Mouse (Mus musculus): ENCODE measurements around the gene Ckap2l.

Gene Ckap2l

DNA sequence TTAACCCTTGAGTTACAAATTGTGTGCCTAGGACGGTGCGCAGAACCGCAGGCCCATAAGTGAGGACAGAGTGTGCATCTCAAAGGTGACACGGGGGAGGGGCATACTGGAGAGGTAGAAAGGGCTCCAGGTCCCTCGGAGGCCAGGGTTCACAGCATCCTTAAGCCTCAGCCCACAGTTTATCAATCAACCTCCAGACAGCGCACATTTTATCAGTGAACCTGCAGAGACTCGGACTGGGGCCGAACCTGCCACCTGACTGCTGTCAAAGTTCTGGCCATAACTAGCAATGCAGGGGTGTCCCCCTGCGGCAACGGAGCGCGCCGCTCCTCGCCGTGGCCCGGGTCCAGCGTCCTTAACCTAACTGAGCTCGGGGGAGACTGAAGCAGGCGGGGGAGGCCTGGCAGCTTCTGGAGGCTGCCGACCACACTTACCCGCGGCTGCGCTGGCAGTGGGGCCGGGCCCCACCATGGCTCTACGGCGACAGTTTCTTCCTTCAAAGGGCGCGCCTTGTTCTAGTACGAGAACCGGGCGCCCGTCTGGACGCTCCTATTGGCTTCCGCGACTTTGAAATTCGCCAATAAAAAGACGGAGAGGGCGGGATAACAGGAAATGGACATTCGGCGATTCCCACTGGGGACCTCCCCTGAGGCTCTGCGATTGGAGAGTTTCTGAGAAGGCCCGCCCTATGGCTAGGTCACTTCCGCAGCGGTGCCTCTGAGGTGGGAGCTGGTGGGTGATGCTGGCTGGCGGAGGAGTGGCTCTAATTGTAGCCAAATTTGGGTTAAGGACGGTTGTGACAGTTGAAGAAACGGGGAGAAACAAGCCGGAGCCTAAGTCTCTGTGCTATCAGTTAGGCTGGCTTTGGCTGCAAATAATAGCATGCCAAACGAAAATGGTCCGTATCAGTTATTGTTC, at the start of gene Ckap2l:
Gene Ckap2l (minus strand): TSS at position 542 of the 918 bp plus-strand sequence.
- peak; percentile 98 for DNase-seq

DNA sequence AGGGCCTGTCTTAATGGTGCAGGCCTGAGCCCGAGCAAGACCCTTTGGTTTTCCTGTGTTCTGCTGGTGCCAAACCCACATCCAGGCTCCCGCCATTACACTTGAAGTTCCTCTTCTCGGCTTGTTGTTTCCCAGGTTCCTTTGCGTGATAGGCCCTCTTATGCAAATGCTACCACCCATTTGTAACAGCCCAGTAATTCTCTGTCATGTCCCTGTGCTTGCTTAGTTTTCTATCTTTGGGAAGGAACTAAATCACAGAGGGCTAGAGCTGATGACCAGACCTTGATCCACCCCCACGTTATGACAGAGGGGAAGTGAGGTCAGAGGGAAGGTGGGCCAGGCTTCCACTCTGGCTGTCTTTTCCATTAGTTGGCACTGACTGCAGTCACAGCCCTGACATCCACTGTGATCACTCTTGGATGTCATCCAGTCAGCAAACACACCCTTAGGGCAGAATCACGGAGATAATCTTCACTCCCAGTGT, 41.2 kb upstream of the Ckap2l start:
- no peak for DNase-seq

DNA sequence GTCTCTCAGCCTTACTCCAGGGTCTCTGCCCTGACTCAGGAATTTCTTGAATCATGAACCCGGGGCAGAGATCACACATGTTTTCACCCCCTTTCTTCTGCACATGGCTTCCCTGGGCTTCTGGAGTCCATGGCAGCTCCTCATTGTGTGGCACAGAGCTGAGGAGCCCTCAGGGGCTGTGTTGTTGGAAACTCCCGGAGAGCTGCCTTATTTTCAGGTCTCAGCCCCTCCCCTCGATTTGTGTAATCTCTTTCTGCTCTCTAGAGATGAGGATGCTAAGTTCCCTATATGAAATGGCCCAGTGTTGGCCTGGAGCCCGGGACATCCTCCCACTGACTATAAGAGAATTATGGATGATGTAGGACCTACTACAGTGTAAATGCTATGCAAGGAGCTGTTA, 36.5 kb upstream of the Ckap2l start:
- no peak for DNase-seq

DNA sequence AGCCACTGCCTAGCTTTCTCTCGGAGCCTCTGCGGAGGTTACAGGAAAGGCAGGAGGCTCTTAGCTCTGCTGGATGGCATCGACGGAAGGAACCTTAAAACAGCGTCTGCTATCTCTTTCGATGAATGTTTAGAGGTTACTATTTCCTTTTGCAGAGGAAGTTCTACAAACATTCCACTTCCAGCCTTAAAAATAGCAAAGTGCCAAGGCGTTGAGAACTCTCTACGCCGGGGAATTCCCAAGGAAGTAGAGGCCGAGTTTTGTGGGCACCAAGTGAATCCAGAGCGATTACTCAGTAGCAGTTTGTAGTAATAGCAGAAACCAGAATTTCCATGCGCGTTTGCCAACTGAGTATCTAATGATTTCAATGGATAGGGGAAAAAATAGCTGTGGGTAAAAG, 33.5 kb upstream of the Ckap2l start:
- no peak for DNase-seq

DNA sequence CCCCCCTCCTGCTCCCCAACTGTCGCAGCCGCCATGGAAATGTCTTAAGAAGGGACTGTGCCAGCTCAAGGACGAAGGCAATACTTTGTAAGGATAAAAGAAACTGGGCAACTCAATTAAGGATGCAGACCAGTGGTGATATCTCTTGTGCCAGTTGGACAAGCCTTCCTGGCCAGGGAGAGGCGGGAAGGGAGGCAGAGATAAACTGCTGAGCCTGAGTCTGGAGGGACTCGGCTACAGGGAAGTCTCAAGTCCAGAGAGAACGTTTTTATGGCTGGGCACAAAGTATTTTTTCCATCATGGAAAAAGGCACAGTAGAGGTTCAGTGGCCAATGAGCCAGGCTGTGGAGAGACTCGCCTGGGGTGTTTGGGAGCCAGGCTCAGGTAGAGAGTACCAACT, 33.0 kb upstream of the Ckap2l start:
- DNase-seq = no peak

DNA sequence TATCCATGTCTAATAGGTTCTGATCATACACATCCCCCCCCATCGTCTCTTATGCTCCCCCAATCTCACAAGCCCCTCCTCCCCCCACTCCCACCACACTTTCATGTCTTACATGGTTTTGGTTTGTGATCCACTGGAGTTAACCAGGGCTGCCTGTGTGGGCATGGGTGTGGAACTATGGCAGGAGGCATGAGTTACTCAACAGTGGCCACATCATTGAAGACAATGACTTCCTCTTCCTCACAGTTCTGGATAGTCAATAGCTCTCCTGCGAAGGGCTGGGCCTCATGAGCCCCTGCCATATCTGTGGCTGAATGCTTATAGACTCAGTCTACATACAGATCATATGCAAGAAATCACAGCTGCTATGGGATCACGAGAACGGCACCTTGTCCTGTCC, 31.2 kb upstream of the Ckap2l start:
- DNase-seq = no peak

DNA sequence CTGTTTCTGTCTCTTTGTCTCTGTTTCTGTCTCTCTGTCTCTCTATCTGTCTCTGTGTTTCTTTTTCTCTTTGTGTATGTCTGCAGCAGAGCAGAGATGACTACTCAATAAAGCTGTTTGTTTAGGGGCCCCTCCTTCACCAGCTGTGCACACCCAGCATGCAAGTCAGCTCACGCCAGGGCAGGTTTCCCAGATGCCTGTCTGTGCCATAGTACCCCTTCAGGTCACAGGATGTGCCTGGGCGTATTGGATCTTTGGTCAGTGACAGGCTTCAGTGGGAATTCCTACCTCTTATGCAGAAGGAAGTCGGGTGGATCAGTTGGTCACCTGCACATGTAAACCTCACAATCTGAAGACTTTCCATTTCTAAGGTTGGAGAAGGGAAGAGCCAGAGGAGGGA, 27.2 kb upstream of the Ckap2l start:
- DNase-seq = no peak

DNA sequence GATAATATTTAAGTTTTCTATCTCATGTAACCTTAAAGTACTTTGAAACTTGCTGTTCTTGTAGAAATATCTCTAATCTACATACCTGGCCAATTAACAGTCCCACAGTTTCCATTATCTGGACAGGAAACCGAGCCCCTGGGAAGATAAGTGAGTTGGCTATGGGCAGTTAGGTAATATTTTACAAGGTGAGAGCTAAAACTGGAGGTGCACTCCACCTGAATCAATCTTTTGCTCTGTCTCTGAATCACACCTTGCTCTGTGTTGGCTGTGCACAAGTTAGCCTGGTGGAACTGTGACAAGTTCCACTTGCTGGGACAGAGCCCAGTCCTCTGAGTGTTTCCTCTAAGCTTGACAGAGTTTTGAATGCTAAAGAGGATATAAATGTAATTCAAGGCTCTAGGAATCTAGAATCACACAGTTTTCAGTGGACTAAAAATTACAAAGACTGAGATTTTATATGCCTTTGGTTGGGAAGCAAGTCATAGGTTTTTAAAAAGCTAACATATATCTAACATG, 25.2 kb upstream of the Ckap2l start:
- no peak for DNase-seq

DNA sequence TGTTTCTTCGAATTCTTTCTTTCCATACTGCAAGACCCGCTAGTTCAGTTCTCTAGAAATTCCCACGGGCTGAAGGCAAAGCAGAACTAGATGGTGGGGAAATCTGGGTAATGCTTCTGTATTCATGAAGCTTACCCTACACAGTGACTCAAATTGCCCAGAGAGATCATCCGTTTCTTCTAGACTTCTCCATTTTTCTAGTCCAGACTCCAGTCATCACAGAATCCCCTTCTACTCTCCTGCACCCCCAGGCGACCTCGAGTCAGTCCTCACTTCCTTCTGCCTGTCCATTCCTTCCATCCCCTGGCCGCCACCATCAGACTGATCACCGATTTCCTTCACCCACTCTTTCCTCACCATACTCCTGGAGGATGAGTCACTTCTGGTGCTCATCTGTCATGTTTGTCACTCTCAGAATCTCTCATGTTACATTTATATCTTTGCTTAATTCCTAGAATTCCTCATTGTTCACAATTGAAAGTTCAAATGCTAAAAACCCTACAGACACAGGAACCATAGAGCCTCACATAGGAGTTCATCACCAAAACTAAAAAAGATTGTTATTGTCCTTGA, 23.1 kb upstream of the Ckap2l start:
- peak; percentile 36 for DNase-seq

DNA sequence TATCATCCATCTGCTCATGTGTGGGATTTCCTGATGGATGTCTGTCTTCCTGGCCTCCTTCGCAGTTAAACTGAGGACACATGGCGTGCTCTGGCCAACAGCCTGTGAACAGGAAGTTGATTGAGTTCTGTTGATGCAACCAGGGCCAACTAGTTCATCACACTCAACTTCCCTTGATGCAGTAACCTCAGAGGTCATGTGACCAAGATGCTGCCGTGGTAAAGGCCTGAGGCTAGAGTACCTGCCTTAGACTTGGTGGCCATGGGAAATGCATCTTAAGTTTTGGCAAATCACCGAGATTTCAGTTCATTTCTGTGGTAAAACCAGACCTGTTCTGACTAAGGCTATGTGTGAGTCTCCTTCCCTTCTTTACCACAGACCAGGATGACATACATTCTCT, 18.8 kb upstream of the Ckap2l start:
- DNase-seq = no peak

DNA sequence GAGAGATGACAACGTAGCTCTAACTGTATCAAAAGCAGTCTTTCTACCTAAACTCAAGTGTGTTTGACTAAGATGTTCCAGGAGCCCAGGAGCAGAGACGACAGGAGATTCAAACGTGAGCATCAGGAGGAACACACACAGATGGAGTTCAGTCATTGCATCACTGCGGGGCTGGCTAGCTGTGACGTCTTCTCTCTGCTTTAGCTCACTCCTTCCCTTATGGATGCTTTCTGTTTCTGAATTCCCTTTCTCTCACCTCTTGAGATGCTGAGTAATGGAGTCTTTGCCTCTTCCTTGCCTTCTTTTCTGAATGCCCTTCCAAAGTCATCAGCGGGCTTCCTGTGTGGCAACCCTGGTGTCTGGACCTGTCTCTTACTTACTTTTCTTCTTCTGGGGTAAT, 17.9 kb upstream of the Ckap2l start:
- DNase-seq = no peak

DNA sequence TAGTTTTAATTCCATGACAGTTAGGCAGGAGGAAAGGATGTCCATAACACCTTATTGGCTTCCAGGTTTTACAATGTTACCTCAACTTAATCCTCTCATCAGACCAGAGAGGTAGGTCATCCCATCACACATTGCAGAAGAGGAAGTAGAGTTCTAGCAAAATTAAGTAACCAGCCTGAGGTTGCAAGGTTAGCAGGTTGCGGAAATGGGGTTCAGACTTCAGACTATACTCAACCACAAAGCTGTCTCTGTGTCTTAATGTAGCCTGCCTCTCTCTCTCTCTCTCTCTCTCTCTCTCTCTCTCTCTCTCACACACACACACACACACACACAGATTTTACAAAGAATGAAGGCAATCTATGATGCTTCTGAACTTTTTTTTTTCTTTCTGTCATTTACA, 16.9 kb upstream of the Ckap2l start:
- peak; percentile 17 for DNase-seq

DNA sequence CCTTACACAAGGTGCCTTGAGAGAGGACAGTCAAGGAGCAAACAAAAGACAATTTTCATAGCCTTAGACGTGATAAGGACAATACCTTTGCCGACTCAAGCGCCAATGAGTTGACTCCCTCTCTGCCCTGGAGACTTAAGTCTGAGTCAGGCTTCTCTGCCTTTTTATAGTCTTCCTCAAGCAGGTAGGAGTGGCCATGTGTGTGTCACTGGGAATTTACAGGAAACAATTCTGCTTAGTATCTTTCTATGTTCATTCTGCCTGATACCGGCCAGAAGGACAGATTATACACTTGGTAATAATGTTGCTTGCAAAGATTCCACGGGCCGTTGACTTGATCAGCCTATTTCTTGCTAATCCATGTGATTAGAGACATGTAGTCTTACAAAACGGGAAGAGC, 12.8 kb upstream of the Ckap2l start, which contains the start of gene Il1a:
Gene Il1a (minus strand): TSS at position 137 of the 400 bp plus-strand sequence.
- DNase-seq = peak; percentile 24

DNA sequence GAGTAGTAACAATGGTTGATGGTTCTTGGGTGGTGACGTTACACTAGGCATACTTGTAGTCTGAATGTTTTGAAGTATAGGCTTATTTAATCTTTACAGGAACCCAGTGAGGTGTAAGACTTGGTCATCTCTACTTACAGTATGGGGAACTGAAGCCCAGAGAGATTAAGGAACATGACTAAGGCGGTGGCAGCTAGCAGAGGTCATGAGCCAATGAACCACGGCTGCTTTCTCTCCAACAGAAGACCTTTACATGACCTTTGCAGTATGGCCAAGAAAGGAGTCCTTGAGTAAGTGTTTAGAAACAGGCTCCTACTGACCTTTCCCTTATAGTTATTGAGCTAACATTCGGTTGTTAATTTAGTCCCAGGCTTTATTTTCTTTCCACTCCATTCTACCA, 9.0 kb upstream of the Ckap2l start:
- no peak for DNase-seq

DNA sequence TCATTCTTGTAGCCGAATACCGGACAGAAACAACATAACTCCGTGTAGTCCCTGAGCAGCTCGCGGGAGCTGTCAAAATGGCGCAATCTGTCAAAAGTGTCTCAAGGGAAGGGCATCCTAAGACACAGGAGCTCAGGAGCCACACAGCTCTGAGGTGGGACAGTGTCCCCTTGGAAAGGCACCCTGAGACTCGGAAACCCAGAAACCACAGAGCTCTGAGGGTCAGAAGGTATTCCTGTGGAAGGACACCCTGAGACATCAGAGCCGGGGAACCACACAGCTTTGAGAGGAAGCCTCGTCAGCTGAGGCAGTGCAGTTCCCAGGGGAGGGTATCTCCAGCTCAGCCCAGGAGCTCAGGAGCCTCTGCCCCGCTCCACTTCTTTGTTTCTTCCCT, 574 bp upstream of the Ckap2l start:
- no peak for DNase-seq

DNA sequence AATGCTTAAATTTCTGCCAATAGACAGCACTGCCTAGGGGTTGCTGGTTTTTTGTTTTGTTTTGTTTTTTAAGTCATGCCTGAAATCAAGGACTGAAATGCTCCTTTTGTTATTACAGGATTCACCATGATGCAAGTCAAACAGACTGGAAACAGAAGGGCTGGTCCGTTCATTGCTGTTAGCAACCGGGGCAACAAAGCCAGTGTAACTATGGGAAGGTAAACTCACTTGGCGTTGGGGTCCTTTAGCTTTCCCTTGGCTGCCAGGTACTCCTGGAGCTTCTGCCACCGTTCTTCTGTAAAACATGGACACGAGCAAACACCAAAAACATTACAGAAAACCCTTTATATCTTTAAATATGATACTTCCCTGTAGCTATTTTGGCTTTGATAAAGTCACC, 926 bp downstream of the Ckap2l start:
- no peak for DNase-seq

DNA sequence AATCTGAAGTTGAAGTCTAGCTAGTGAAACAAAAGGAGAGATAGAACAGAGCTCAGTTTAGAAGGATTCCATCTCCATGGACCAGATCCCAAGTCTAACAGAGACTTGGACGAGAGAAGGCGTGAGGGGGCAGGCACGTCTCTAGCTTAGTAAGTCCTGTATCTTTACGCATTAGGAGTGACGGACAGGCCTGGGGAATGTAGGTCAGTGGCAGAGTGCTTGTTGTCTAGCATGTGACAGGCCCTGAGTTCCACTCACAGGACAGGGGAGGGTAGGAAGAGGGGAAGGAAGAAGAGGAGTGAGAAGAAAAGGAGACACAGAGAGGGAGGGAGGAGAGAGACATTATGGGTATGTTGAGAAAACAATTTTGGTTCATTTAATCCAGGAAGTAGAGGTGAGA, 1.9 kb downstream of the Ckap2l start:
- DNase-seq = no peak

DNA sequence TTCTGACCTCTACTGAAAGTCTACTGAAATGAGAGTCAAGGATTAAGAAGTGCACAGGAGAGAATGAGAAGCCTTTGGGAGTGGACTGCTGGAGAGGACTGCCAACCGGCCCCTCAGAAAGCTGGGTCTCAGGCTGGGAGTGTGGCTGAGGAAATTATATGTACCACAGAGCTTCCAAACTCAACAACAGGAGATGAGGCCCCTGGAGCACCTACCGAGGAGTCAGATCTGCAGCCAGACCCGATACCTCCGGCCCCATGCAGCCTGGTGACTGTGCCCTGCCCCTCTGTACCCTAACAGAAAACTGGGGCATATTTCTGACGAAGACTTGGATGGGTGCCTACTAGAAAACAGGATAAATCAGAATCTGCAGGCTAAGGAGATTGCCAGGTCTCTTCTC, 23.2 kb downstream of the Ckap2l start:
- no peak for DNase-seq

DNA sequence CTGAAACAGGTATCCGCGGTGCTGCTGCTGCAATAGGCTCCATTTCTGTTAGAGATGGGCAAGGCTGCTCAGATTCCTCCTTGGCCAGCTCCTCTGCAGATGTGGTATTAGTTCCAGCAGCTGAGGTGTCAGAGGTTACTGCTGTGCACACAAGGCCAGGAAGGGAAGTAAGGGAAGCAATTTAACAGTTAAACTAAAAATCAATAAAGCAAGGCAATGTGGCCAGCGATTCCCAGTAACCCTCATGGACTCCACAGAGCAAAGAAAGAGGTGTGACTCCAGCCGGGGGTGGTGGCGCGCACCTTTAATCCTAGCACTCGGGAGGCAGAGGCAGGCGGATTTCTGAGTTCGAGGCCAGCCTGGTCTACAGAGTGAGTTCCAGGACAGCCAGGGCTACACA, 26.4 kb downstream of the Ckap2l start:
- no peak for DNase-seq

DNA sequence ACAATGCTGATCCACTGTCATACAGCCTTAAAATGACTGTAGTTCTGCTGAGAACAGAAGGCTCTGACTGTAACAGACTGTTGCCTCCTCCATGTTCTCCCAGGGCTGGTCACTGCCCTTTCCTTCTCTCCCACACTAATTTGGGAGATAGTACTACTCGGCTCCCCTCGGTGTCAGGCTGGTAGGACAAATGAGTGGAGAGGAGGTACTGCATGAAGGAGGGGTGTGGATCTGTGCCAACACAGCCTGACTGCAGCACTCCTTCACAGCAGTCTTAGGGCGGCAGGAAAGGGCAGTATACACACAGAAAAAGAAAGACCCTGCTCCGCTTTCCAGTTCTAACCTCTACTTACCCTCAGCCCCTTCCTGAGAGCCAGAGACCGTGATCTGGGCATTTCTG, 27.0 kb downstream of the Ckap2l start:
- no peak for DNase-seq

DNA sequence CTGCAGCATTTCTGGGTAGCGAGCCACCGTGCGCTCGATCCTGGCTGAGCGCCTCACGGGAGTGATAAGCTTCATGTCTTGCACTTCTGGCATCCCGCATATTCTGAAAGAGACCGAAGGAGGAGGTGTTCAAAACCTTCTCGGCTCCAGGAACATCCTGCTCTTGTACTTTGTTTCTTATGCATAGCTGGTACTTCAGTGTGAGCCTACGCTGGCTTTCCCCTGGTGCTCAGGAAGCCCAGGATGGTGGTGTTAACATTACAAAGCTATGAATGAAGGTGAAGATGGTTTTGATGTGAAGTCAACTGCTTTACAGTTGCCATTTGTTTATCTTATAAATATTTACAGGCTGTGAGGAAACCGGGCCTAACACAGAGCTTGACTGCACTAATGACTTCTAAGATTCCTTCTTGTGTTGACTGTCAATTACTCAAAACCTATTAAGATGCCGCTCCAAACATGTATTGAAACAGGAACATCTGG, 27.8 kb downstream of the Ckap2l start:
- DNase-seq = no peak

DNA sequence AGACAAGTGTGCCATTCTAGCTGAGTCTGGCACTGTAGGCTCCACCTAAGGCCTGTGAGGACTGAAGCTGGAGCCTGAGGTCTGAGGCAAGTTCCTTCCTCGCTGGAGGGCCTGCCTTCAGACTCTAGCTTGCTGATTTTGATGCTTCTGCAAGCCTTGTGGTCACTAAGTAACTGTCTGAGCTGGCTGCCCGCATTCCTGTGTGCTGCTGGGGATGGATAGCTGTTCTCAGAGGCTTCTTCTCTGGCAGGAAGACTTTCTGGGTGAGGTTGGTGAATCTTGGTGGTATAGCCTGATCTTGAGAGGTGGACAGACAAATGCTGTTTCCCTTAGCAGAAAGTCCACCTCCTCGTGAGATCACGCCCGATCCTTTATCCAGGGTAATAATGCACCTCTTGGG, 29.3 kb downstream of the Ckap2l start:
- DNase-seq = peak; percentile 23

DNA sequence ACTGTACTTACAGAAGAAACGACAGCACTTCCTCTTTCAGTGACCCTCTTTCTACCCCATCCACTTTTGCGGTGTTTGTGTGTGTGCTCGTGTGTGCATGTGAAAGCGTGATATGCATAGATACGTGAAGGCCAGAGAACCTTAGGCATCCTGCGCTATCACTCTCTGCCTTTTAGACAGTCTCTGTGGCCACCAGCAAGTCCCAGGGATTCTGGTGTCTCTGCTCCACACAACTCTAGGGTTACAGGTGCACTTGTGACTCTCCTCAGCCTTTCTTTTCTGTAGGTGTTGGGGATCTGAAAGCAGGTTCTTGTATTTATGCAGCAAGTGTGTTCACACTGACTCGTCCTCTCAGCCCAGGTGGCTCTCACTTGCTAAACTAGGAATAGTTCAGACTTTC, 31.7 kb downstream of the Ckap2l start:
- no peak for DNase-seq

DNA sequence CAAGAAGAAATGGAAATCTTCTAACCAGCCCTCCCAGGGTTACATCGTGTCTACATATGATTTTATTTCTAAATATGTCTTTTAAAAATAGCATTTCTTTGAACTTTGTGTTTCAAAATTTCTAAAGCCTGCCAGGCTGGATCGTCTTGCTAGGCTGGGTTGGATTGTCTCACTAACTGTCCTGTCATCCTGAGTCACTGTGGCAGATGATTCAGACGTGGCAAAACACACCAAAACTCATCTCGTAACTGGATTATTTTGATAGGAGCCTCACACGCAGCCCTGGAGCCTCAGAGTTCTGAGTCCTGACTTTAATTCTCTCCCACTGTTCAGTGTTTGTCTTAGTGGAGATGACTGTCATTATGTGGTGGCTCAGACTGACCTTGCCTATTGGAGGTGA, 33.9 kb downstream of the Ckap2l start:
- DNase-seq = no peak

Measured in layer of hippocampus, adult 9-11 months (tissue).